Mouse (Mus musculus) thymus, adult 2 months (tissue): ENCODE results near the gene Slc9a5. TPM values are rescaled to one million over a fixed set of nuclear protein-coding genes. Genes with fewer than 3 reads are reported as not detected.

Source experiments
- DNase-seq: peaks from one replicate; pipeline ENCODE4 v3.0.0; 2021
- H3K27ac ChIP-seq: fragments of 200-500 bp; 2 replicates; pipeline ENCODE4 v1.5.1; 2012; ENCODE audit warnings: low read length, control low read depth; ENCODE audit not compliant: control insufficient read depth, insufficient read depth
- H3K27me3 ChIP-seq: fragments of 200-500 bp; 2 replicates; pipeline ENCODE4 v1.6.1; 2012; ENCODE audit warnings: mild to moderate bottlenecking, low read length, moderate library complexity, mixed read lengths; ENCODE audit not compliant: control insufficient read depth, insufficient read depth
- H3K36me3 ChIP-seq: fragments of 200-500 bp; 2 replicates; pipeline ENCODE4 v1.6.1; 2012; ENCODE audit warnings: mild to moderate bottlenecking, low read length, moderate library complexity; ENCODE audit not compliant: control insufficient read depth, insufficient read depth
- H3K4me1 ChIP-seq: fragments of 200-500 bp; replicated peaks from 2 replicates; pipeline ENCODE4 v1.6.1; 2012; ENCODE audit warnings: low read length; ENCODE audit not compliant: control insufficient read depth, insufficient read depth
- H3K4me3 ChIP-seq: fragments of 200-500 bp; 2 replicates; pipeline ENCODE4 v1.5.1; 2012; ENCODE audit warnings: mild to moderate bottlenecking, low read length, control low read depth, moderate library complexity; ENCODE audit not compliant: control insufficient read depth, insufficient read depth
- CTCF ChIP-seq: fragments of 200-500 bp; IDR thresholded peaks from 2 replicates; pipeline ENCODE4 v1.5.1; 2012; ENCODE audit warnings: mild to moderate bottlenecking, control low read depth, low read length, moderate library complexity, borderline replicate concordance; ENCODE audit not compliant: control insufficient read depth, poor library complexity, insufficient read depth; ENCODE audit errors: extremely low read depth
- POLR2A ChIP-seq: fragments of 200-500 bp; IDR thresholded peaks from 2 replicates; pipeline ENCODE4 v1.6.1; 2012; ENCODE audit warnings: mild to moderate bottlenecking, low read length, control low read depth, moderate library complexity; ENCODE audit not compliant: control insufficient read depth, poor library complexity, insufficient read depth; ENCODE audit errors: extremely low read depth
- WGBS: fragments of 180-500 bp; shearing (Covaris S2); methylation state at CpG from one replicate; pipeline ENCODE4 v1.1.7; 2018; 5-methylcytosine and 5-hydroxymethylcytosine counted together
- polyA plus RNA-seq: library from polyadenylated mRNA; depleted of rRNA; stranded (reverse); fragments of >200 nt; gene quantifications from 2 replicates; pipeline ENCODE4 v1.2.3, GENCODE M21; 2012; rRNA removed

The Slc9a5 gene
- polyA plus RNA-seq, 1 experiment = 12.7 TPM

GRCm38 (mm10) chr8:105418992-105419391, 70.3 kb downstream of the Slc9a5 start:
- no peak for TF ChIP-seq CTCF
- TF ChIP-seq POLR2A = no peak
- WGBS = 97% methylated on average over 2 of the region's 2 CpGs
- no peak overlapping the region for H3K4me3 ChIP-seq
- no peak overlapping the region for H3K27ac ChIP-seq
- peak; percentile 12 for DNase-seq
- H3K27me3 ChIP-seq = no peaks in the 10 kb centered on the region; the same call in 1 of the 2 replicates
- no peaks in the 10 kb centered on the region for H3K36me3 ChIP-seq
- H3K4me1 ChIP-seq = no peaks in the 10 kb centered on the region

Other genes with a start within 250 kb of the Slc9a5 start
- 0.05 TPM in 1 of 2 replicates, not detected in the other for gene Ces4a, start 217.0 kb upstream of the Slc9a5 start, polyA plus RNA-seq
- gene Cbfb, start 178.2 kb upstream of the Slc9a5 start, polyA plus RNA-seq = 26.7 and 34.4 TPM in 2 replicates
- 24.6 and 26.4 TPM in 2 replicates for gene D230025D16Rik, start 123.7 kb upstream of the Slc9a5 start, polyA plus RNA-seq
- gene B3gnt9, start 93.7 kb upstream of the Slc9a5 start, polyA plus RNA-seq = 11.6 and 13.1 TPM in 2 replicates
- 40.1 and 40.4 TPM in 2 replicates for gene Tradd, start 84.2 kb upstream of the Slc9a5 start, polyA plus RNA-seq
- 27.8 and 30.4 TPM in 2 replicates for gene Fbxl8, start 84.2 kb upstream of the Slc9a5 start, polyA plus RNA-seq
- 2.9 and 3.3 TPM in 2 replicates for gene Hsf4, start 79.0 kb upstream of the Slc9a5 start, polyA plus RNA-seq
- 3.5 and 4.0 TPM in 2 replicates for gene Nol3, start 72.7 kb upstream of the Slc9a5 start, polyA plus RNA-seq
- gene 4931428F04Rik, start 59.0 kb upstream of the Slc9a5 start, polyA plus RNA-seq = 13.6 and 14.3 TPM in 2 replicates
- gene Exoc3l, start 52.7 kb upstream of the Slc9a5 start, polyA plus RNA-seq = 10.6 and 12.7 TPM in 2 replicates
- 474 and 475 TPM in 2 replicates for gene E2f4, start 51.2 kb upstream of the Slc9a5 start, polyA plus RNA-seq
- gene Elmo3, start 43.2 kb upstream of the Slc9a5 start, polyA plus RNA-seq = 28.9 and 39.1 TPM in 2 replicates
- 13.1 and 15.1 TPM in 2 replicates for gene Lrrc29, start 22.6 kb upstream of the Slc9a5 start, polyA plus RNA-seq
- 137 and 194 TPM in 2 replicates for gene Tmem208, start 22.5 kb upstream of the Slc9a5 start, polyA plus RNA-seq
- gene Fhod1, start 890 bp upstream of the Slc9a5 start, polyA plus RNA-seq = 33.6 and 36.2 TPM in 2 replicates
- 1.3 and 1.5 TPM in 2 replicates for gene Plekhg4, start 24.4 kb downstream of the Slc9a5 start, polyA plus RNA-seq
- gene Kctd19, start 64.7 kb downstream of the Slc9a5 start, polyA plus RNA-seq = 0.07 TPM in 1 of 2 replicates, not detected in the other
- 0.24 and 0.34 TPM in 2 replicates for gene Lrrc36, start 64.7 kb downstream of the Slc9a5 start, polyA plus RNA-seq
- 14.6 and 27.8 TPM in 2 replicates for gene Tppp3, start 122.7 kb downstream of the Slc9a5 start, polyA plus RNA-seq
- gene Zdhhc1, start 148.1 kb downstream of the Slc9a5 start, polyA plus RNA-seq = 22.3 and 23.5 TPM in 2 replicates
- 0.46 and 0.90 TPM in 2 replicates for gene Hsd11b2, start 169.9 kb downstream of the Slc9a5 start, polyA plus RNA-seq
- gene Atp6v0d1, start 217.2 kb downstream of the Slc9a5 start, polyA plus RNA-seq = 112 and 119 TPM in 2 replicates